Mouse (Mus musculus): ENCODE measurements around the gene Rsu1. TPM values are rescaled to one million over a fixed set of nuclear protein-coding genes. Genes with fewer than 3 reads are reported as not detected.

Gene Rsu1
- polyA plus RNA-seq, 1 experiment = 81.5 TPM

Other genes with a start within 250 kb of the Rsu1 start
- gene Cubn, start 220.4 kb upstream of the Rsu1 start, polyA plus RNA-seq (2012; fragmentation: generic; extraction: Trizol) = 0.23 TPM

Measured in myocyte (in vitro differentiated cells).